Mouse (Mus musculus) erythroblast, embryonic 14.5 days (primary cell): ENCODE results near the gene Wnt6.

Source experiments
- GATA1 ChIP-seq: IDR thresholded peaks from 2 replicates; pipeline ENCODE4 v1.6.1; 2012; ENCODE audit warnings: low read length, inconsistent platforms, mixed read lengths
- TAL1 ChIP-seq: IDR thresholded peaks from 3 replicates; pipeline ENCODE4 v1.6.1; 2012; ENCODE audit warnings: low read length, inconsistent platforms, mixed read lengths

DNA sequence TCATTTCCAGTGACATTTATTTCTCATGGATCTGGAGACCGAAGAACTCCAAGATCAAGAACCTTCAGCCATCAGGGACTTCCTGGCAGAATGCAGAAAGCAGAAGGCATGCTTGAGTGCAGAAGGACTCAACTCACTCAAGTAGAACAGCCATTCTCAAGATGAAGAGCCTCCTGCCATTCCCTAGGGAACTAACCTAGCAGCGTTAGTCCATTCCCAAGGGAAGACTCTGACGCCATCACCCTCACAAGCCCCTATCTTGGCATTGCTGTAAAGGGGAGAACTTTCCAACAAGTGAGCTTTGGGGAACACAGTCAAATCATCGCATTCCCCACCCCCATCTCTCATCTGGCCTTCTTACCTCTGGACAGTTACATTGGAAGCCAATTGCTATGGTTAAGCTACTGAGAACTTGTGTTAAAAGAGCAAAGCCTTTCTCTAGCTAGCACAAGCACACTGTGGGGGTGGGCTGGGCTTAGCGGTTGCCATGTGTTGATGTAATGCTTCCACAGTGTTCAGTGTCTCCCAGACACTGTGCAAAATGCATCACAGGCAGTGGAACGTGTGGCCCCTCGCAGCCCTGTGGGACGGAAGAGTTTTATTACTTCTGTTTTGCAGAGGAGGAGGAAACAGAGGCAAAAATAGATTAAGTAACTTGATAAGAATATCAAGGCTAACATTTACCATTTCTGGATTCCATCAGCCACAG, 18.3 kb upstream of the Wnt6 start:
- TF ChIP-seq GATA1 = no peak
- no peak for TF ChIP-seq TAL1
